Comparison of ENCODE assay signal across 18 mouse cellular contexts in genomic region chr12:54791465-54791864, GRCm38 (mm10). TPM values are rescaled to one million over a fixed set of nuclear protein-coding genes. Genes with fewer than 3 reads are reported as not detected.
DNase-seq lines count a peak whose midpoint lies in the region; ATAC-seq and TF ChIP-seq lines count a peak whose summit lies in the region.
"Had no signal": no experiment of that assay in that cellular context is flagged by ENCODE, and none has a peak within 500 bp of the region (broad histone marks: within the 10 kb centered on the region; RNA-seq: fewer than 3 reads in every experiment).

No protein-coding gene starts in this region.

- intact Hi-C loops in gastrocnemius, adult 2 months (cut with DNase I), result no loop called here

- H3K27me3 ChIP-seq in kidney, embryonic 16.5 days (ENCODE audit: insufficient read depth, low read length), result no peaks in the 10 kb centered on the region
- H3K27me3 ChIP-seq in lung, postnatal 0 days (replicated peaks; ENCODE audit: insufficient read depth, low read length), result no peaks in the 10 kb centered on the region
- H3K27me3 ChIP-seq in embryonic facial prominence, embryonic 10.5 days (replicated peaks; ENCODE audit: low read depth, poor library complexity, severe bottlenecking), result no peaks in the 10 kb centered on the region
- H3K27me3 ChIP-seq in intestine, embryonic 16.5 days (replicated peaks; ENCODE audit: control insufficient read depth, insufficient read depth, low read length), result no peaks in the 10 kb centered on the region
- H3K27me3 ChIP-seq: heart, embryonic 13.5 days; midbrain, embryonic 12.5 days had no signal

- H3K4me2 ChIP-seq in kidney, embryonic 16.5 days (replicated peaks; ENCODE audit: low read depth, low read length), result no peak overlapping the region
- no peak overlapping the region for H3K4me2 ChIP-seq in lung, postnatal 0 days (replicated peaks; ENCODE audit: low read depth, low read length)
- no peak overlapping the region for H3K4me2 ChIP-seq in intestine, embryonic 16.5 days (ENCODE audit: low read depth, low read length)
- H3K4me2 ChIP-seq: heart, embryonic 13.5 days; midbrain, embryonic 12.5 days had no signal

- H3K36me3 ChIP-seq in kidney, embryonic 16.5 days (ENCODE audit: insufficient read depth, low read length), result 0 out of 2 replicates have a peak, but pooled peaks cover 4% of the 10 kb centered on the region
- H3K36me3 ChIP-seq in lung, postnatal 0 days (ENCODE audit: insufficient read depth, low read length), result no peaks in the 10 kb centered on the region
- H3K36me3 ChIP-seq in embryonic facial prominence, embryonic 10.5 days (replicated peaks), result peaks cover 42% of the 10 kb centered on the region
- H3K36me3 ChIP-seq in intestine, embryonic 16.5 days (ENCODE audit: control insufficient read depth, insufficient read depth, low read length), result no peaks in the 10 kb centered on the region

- no peak overlapping the region for H3K9ac ChIP-seq in kidney, embryonic 16.5 days (replicated peaks; ENCODE audit: low read length)
- peak overlapping the region; percentile 9; the same call in 1 of the 2 replicates for H3K9ac ChIP-seq in lung, postnatal 0 days (replicated peaks; ENCODE audit: low read depth)
- H3K9ac ChIP-seq in intestine, embryonic 16.5 days (ENCODE audit: low read depth, low read length), result no peak overlapping the region
- H3K9ac ChIP-seq: midbrain, embryonic 12.5 days had no signal

- no peak for TF ChIP-seq EP300 in lung, postnatal 0 days (IDR thresholded peaks at IDR 0.05)

- peaks cover 33% of the 10 kb centered on the region for H3K4me1 ChIP-seq in kidney, embryonic 16.5 days (ENCODE audit: insufficient read depth, low read length)
- peaks cover 14% of the 10 kb centered on the region; the same call in 1 of the 2 replicates for H3K4me1 ChIP-seq in lung, postnatal 0 days (ENCODE audit: insufficient read depth, low read depth, low read length)
- peaks cover 48% of the 10 kb centered on the region for H3K4me1 ChIP-seq in embryonic facial prominence, embryonic 10.5 days
- H3K4me1 ChIP-seq in intestine, embryonic 16.5 days (ENCODE audit: control insufficient read depth, insufficient read depth, low read length), result peaks cover 31% of the 10 kb centered on the region

- H3K4me3 ChIP-seq in gastrocnemius, adult 2 months, result no peak overlapping the region
- H3K4me3 ChIP-seq in kidney, embryonic 16.5 days (ENCODE audit: low read length), result no peak overlapping the region
- no peak overlapping the region for H3K4me3 ChIP-seq in lung, postnatal 0 days (ENCODE audit: low read depth, low read length)
- 0 out of 2 replicates have a peak overlapping the region, but pooled peaks have one; percentile 6 for H3K4me3 ChIP-seq in embryonic facial prominence, embryonic 10.5 days
- H3K4me3 ChIP-seq in intestine, embryonic 16.5 days (ENCODE audit: low read length), result no peak overlapping the region
- H3K4me3 ChIP-seq: erythroblast, embryonic 14.5 days; heart, embryonic 13.5 days; midbrain, embryonic 12.5 days had no signal

- 81% methylated on average over 8 of the region's 8 CpGs for WGBS in kidney, embryonic 16.5 days
- 70% methylated on average over 8 of the region's 8 CpGs for WGBS in lung, postnatal 0 days
- WGBS in embryonic facial prominence, embryonic 10.5 days, result 83% methylated on average over 8 of the region's 8 CpGs
- WGBS in intestine, embryonic 16.5 days, result 83% methylated on average over 8 of the region's 8 CpGs

- no peaks in the 10 kb centered on the region for H3K9me3 ChIP-seq in kidney, embryonic 16.5 days (ENCODE audit: low read length)
- H3K9me3 ChIP-seq in lung, postnatal 0 days (ENCODE audit: low read length), result no peaks in the 10 kb centered on the region
- H3K9me3 ChIP-seq in embryonic facial prominence, embryonic 10.5 days, result no peaks in the 10 kb centered on the region
- no peaks in the 10 kb centered on the region for H3K9me3 ChIP-seq in intestine, embryonic 16.5 days (ENCODE audit: control insufficient read depth, low read length)
- H3K9me3 ChIP-seq: heart, embryonic 13.5 days; midbrain, embryonic 12.5 days had no signal

- DNase-seq in gastrocnemius, adult 2 months, result no peak
- no peak for DNase-seq in gastrocnemius, postnatal 25 days
- no peak for DNase-seq in kidney, adult 9 months
- DNase-seq in lung, postnatal 0 days (ENCODE audit: low spot score), result no peak
- DNase-seq in lung, postnatal 4 days, result no peak
- no peak for DNase-seq in embryonic facial prominence, embryonic 10.5 days (ENCODE audit: low spot score)
- DNase-seq: adrenal gland, postnatal 10 days; cerebellum, adult 11-12 months; cerebellum, postnatal 25 days; liver; lung, postnatal 14 days had no signal

- TF ChIP-seq CTCF in gastrocnemius, adult 2 months (IDR thresholded peaks at IDR 0.05), result no peak
- TF ChIP-seq CTCF in lung, postnatal 0 days (IDR thresholded peaks at IDR 0.05), result no peak

- H3K27ac ChIP-seq in gastrocnemius, adult 2 months, result peak overlapping the region; percentile 41
- H3K27ac ChIP-seq in kidney, embryonic 16.5 days (ENCODE audit: low read length), result peak overlapping the region; percentile 1; the same call in 1 of the 2 replicates
- H3K27ac ChIP-seq in lung, postnatal 0 days (ENCODE audit: low read length), result peak overlapping the region; percentile 26; the same call in 1 of the 2 replicates
- no peak overlapping the region for H3K27ac ChIP-seq in embryonic facial prominence, embryonic 10.5 days (replicated peaks)
- H3K27ac ChIP-seq in intestine, embryonic 16.5 days (ENCODE audit: low read length), result no peak overlapping the region
- H3K27ac ChIP-seq: heart, embryonic 13.5 days; midbrain, embryonic 12.5 days had no signal

- ATAC-seq in kidney, embryonic 16.5 days (ENCODE audit: low FRiP score, low TSS enrichment), result no peak
- ATAC-seq in lung, postnatal 0 days, result no peak
- ATAC-seq in intestine, embryonic 16.5 days, result no peak
- ATAC-seq: forebrain, embryonic 16.5 days; inflammation-experienced regulatory T-cells, adult 6 months had no signal

RNA-seq across cellular contexts. Expression of gene Snx6, which starts 4.0 kb away (rescaled TPM):
- total RNA-seq in gastrocnemius, adult 2 months (2021), result 10 to 100 TPM; 21.2 to 22.7 TPM
- 10 to 100 TPM; 17.2 to 18.6 TPM for total RNA-seq in gastrocnemius, postnatal 25 days (2021)
- 191 and 192 TPM in 2 replicates for polyA plus RNA-seq in kidney, embryonic 16.5 days (2015; fragmentation: Nextera tagmentation; extraction: Ambion mirVana)
- 115 and 139 TPM in 2 replicates for polyA plus RNA-seq in lung, postnatal 0 days (2015; fragmentation: Nextera tagmentation; extraction: Ambion mirVana)
- polyA plus RNA-seq in embryonic facial prominence, embryonic 10.5 days (2016; fragmentation: Nextera tagmentation; extraction: Ambion mirVana), result 194 and 195 TPM in 2 replicates
- polyA plus RNA-seq in intestine, embryonic 16.5 days (2015; fragmentation: Nextera tagmentation; extraction: Ambion mirVana), result 147 and 155 TPM in 2 replicates

Comparison
In these comparisons a context has a peak if more than half of its experiments do, and no peak if none do; other contexts are left out.
1. H3K27ac ChIP-seq: peak in gastrocnemius, adult 2 months (single experiment), kidney, embryonic 16.5 days (single experiment) and lung, postnatal 0 days (single experiment); none in embryonic facial prominence, embryonic 10.5 days (single experiment) and intestine, embryonic 16.5 days (single experiment).